Mouse (Mus musculus) C2C12 (cell line): ENCODE results near the gene Higd2a. TPM values are rescaled to one million over a fixed set of nuclear protein-coding genes. Genes with fewer than 3 reads are reported as not detected.
A peak's percentile ranks its signal among the peaks of the same experiment; 100 is the strongest.
"Not testable (repeated sequence)": the region's sequence is repeated elsewhere in the genome, so short reads cannot be mapped to it uniquely, and the experiment has no call there.

Experiments
- H3K27me3 ChIP-seq: one replicate; pipeline ENCODE4 v1.6.1; 2011; ENCODE audit not compliant: control insufficient read depth, insufficient read depth, insufficient read length
- H3K36me3 ChIP-seq: one replicate; pipeline ENCODE4 v1.6.1; 2011; ENCODE audit not compliant: control insufficient read depth, insufficient read depth
- H3K4me3 ChIP-seq: one replicate; pipeline ENCODE4 v1.5.1; 2011; ENCODE audit warnings: mild to moderate bottlenecking, control low read depth; ENCODE audit not compliant: poor library complexity, insufficient read depth, severe bottlenecking
- H3K79me2 ChIP-seq: one replicate; pipeline ENCODE4 v1.6.1; 2011; ENCODE audit not compliant: control insufficient read depth, insufficient read depth
- H3K79me3 ChIP-seq: one replicate; pipeline ENCODE4 v1.6.1; 2011; ENCODE audit warnings: low read depth, control low read depth
- H3ac ChIP-seq: one replicate; pipeline ENCODE3; 2011; ENCODE audit warnings: low read depth; ENCODE audit not compliant: control insufficient read depth, insufficient read length
- CEBPB ChIP-seq: IDR thresholded peaks from one replicate; pipeline ENCODE4 v1.6.1; 2011; ENCODE audit warnings: low read depth, mild to moderate bottlenecking, control low read depth, moderate library complexity
- CTCF ChIP-seq: IDR thresholded peaks from one replicate; pipeline ENCODE4 v1.5.1; 2011; ENCODE audit not compliant: control insufficient read depth, insufficient read depth, insufficient read length
- FOSL1 ChIP-seq: IDR thresholded peaks from one replicate; pipeline ENCODE4 v1.8.0; 2011; ENCODE audit warnings: mild to moderate bottlenecking, low read length; ENCODE audit not compliant: poor library complexity, insufficient read depth, severe bottlenecking
- MAX ChIP-seq: IDR thresholded peaks from one replicate; pipeline ENCODE4 v1.6.1; 2011; ENCODE audit warnings: mild to moderate bottlenecking, control low read depth
- MYOD1 ChIP-seq: IDR thresholded peaks from one replicate; pipeline ENCODE4 v1.6.1; 2011; ENCODE audit warnings: low read depth; ENCODE audit not compliant: control insufficient read depth, insufficient read length
- MYOG ChIP-seq: IDR thresholded peaks from one replicate; pipeline ENCODE4 v1.6.1; 2011; ENCODE audit not compliant: control insufficient read depth, insufficient read length; ENCODE audit errors: extremely low read depth
- USF1 ChIP-seq: IDR thresholded peaks from one replicate; pipeline ENCODE4 v1.6.1; 2011; ENCODE audit warnings: low read depth, mild to moderate bottlenecking, control low read depth, moderate library complexity
- polyA plus RNA-seq: library from polyadenylated mRNA; unstranded; fragments of >200 nt; fragmentation: generic; extraction: Trizol; gene quantifications from one replicate; pipeline ENCODE4 v1.2.1, GENCODE M21; 2012; ENCODE audit warnings: missing spikeins

The Higd2a gene
- polyA plus RNA-seq, 1 experiment: 144 TPM

DNA sequence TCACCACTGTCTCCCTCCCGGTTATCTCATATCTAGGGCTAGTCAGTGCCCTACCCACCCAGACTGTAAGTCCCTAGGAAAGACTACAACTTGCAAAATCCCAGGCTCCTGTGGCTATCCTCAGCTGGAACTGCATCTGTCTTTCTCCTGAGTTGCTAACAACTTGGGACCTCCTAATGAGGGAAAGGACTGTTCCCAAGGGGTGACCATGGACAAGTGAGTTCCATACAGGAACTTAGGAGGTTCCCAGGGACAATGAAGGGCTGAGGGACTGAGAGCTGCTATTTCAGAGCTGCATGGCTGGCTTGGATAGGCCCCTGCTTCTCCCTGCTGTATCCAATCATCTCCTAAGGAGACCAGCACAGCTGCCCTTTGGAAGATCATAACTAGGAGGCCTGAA is 19.3 kb downstream of the Higd2a start:
- Histone ChIP-seq H3K36me3 (no peaks in the 10 kb centered on the region), H3K4me3 (no peak overlapping the region), H3K79me2 (no peaks in the 10 kb centered on the region), H3ac (no peak overlapping the region), H3K27me3 (no peaks in the 10 kb centered on the region), H3K79me3 (no peaks in the 10 kb centered on the region)
- TF ChIP-seq USF1: no peak
- no peak for TF ChIP-seq CEBPB
- no peak for TF ChIP-seq MYOG
- TF ChIP-seq CTCF: no peak
- no peak for TF ChIP-seq FOSL1

DNA sequence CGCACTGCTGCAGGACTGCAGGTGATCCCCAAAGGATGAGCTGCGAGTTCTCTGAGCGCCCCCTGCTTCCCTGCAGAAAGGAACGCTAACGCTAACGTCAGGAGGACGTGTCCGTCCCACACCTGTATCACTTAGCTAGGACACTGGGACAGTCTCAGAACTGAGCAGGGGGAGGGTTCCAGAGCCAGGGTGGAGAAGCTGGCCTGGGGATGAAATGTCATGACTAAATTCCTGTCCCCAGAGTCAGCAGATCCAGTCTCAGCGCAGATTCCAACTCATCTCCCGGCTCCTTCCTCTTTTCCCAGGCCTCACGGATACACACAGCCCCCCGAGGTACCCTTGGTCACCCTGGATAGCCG is 20.6 kb downstream of the Higd2a start:
- H3K4me3 ChIP-seq: peak overlapping the region; percentile 49
- no peaks in the 10 kb centered on the region for H3K27me3 ChIP-seq
- H3ac ChIP-seq: peak overlapping the region; percentile 54
- no peak for TF ChIP-seq CEBPB
- TF ChIP-seq USF1: no peak
- no peak for TF ChIP-seq CTCF
- no peak for TF ChIP-seq MAX
- no peak for TF ChIP-seq MYOG
- TF ChIP-seq FOSL1: no peak
- no peak for TF ChIP-seq MYOD1
- no peaks in the 10 kb centered on the region for H3K36me3 ChIP-seq
- H3K79me2 ChIP-seq: no peaks in the 10 kb centered on the region
- no peaks in the 10 kb centered on the region for H3K79me3 ChIP-seq

GRCm38 (mm10) chr13:54610972-54611754 is 21.2 kb downstream of the Higd2a start, which contains the start of gene Cltb:
Cltb (minus strand) TSS chr13:54611344.
- Histone ChIP-seq H3ac (peak within 1 kb of the TSS; percentile 54), H3K27me3 (no peaks in the 10 kb centered on the region), H3K36me3 (no peaks in the 10 kb centered on the region), H3K4me3 (peak within 1 kb of the TSS; percentile 49), H3K79me3 (no peaks in the 10 kb centered on the region), H3K79me2 (no peaks in the 10 kb centered on the region)
- no peak for TF ChIP-seq USF1
- no peak for TF ChIP-seq FOSL1
- no peak for TF ChIP-seq CTCF
- TF ChIP-seq MAX: peak; percentile 22

DNA sequence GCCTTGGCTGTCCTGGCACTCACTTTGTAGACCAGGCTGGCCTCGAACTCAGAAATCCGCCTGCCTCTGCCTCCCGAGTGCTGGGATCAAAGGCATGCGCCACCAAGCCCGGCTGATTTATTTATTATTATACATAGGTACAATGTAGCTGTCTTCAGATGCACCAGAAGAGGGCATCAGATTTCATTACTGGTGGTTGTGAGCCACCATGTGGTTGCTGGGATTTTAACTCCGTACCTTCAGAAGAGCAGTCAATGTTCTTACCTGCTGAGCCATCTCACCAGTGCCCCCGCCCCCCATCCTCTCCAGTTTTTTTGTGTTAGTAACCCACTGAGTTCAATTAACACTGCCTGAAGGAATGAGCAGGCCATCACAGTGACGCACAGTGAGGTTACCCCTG is 23.1 kb downstream of the Higd2a start:
- H3ac ChIP-seq, H3K36me3 ChIP-seq, H3K4me3 ChIP-seq, H3K79me3 ChIP-seq, H3K27me3 ChIP-seq, H3K79me2 ChIP-seq: not testable (repeated sequence)

DNA sequence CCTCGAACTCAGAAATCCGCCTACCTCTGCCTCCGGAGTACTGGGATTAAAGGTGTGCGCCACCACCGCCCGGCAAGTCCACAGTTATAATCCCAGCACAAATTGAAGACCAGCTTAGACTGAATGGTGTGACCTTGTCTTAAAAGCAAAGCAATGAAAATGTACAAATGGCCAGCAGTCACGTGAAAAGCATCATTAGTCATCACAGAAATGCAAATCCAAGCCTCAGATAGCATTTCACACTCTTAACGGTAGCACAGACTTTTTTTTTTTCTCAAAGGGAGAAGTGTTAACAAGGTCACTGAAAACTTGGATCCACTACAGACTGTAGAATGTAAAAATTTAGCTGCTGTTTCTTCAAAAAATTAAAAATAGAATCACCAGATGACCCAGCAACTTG is 26.3 kb downstream of the Higd2a start:
- no peaks in the 10 kb centered on the region for H3K27me3 ChIP-seq
- H3K36me3 ChIP-seq: no peaks in the 10 kb centered on the region
- no peak overlapping the region for H3ac ChIP-seq
- no peak overlapping the region for H3K4me3 ChIP-seq
- no peaks in the 10 kb centered on the region for H3K79me2 ChIP-seq
- no peaks in the 10 kb centered on the region for H3K79me3 ChIP-seq
- TF ChIP-seq USF1 (no peak), MAX (no peak), MYOG (no peak), FOSL1 (no peak), CEBPB (no peak), CTCF (no peak), MYOD1 (no peak)

- TF ChIP-seq USF1 (no peak), MAX (no peak), CEBPB (no peak), MYOG (no peak), MYOD1 (no peak), FOSL1 (no peak), CTCF (no peak)
- H3ac ChIP-seq: no peak overlapping the region
- peaks cover 2% of the 10 kb centered on the region for H3K79me3 ChIP-seq
These were observed 27.0 kb downstream of the Higd2a start for GRCm38 (mm10) chr13:54616998-54617397.

More at GRCm38 (mm10) chr13:54616998-54617397, 27.0 kb downstream of the Higd2a start:
- Histone ChIP-seq H3K27me3 (no peaks in the 10 kb centered on the region), H3K36me3 (no peaks in the 10 kb centered on the region), H3K79me2 (peaks cover 4% of the 10 kb centered on the region), H3K4me3 (no peak overlapping the region)
